Mouse (Mus musculus) liver, adult 2 months (tissue): Measurements from ENCODE around the gene Slc23a4.

Source experiments
- CTCF ChIP-seq: fragments of 200-500 bp; IDR thresholded peaks from 2 replicates; pipeline ENCODE4 v1.5.1; 2011; ENCODE audit warnings: low read depth, low read length, control low read depth
- POLR2A ChIP-seq: fragments of 200-500 bp; IDR thresholded peaks from 2 replicates; pipeline ENCODE4 v1.6.1; 2011; ENCODE audit warnings: low read length, control low read depth; ENCODE audit not compliant: insufficient read depth; ENCODE audit errors: extremely low read depth

DNA sequence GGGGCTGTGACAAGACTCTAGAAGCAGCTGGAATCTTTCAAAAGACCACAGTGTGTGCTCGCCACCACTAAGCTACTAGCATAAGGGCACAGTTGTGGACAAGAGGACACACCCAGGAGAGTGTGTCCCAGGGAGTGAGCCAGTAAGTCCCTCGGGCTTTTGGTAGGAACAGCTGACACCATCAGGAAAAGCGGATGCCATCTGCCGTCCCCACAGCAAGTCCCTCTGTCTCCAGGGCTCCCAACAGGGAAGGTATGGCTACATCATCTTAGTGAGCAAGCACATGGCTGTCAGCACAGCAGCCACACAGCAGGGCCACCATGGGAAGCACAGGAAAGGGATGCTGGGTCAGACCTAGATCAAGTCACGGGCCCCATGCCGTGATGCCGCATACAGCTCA, 92.6 kb downstream of the Slc23a4 start:
- no peak for TF ChIP-seq POLR2A
- TF ChIP-seq CTCF = no peak
